Mouse (Mus musculus) frontal cortex, adult (tissue): ENCODE measurements at regions not wholly inside any gene's neighbourhood (a gene's known extent, or its start where the extent isn't known, plus 50 kb on each side); places are given as distances from the start of the nearest gene placed in this dataset.

Source experiments
- ATAC-seq: cut with Nextera tagmentation; 2 replicates; pipeline ENCODE4 v1.9.2; 2017; ENCODE audit warnings: mild to moderate bottlenecking, moderate library complexity, mixed read lengths; ENCODE audit not compliant: low TSS enrichment

- no peak for ATAC-seq
These were observed 189.8 kb upstream of the Rora start for GRCm38 (mm10) chr9:68463637-68464304.

GRCm38 (mm10) chr9:68466671-68467070, 186.9 kb upstream of the Rora start:
- no peak for ATAC-seq

GRCm38 (mm10) chr9:68476391-68476790, 177.2 kb upstream of the Rora start:
- no peak for ATAC-seq

- ATAC-seq, result peak; percentile 89
These were observed 176.1 kb upstream of the Rora start for GRCm38 (mm10) chr9:68477466-68477865.

- no peak for ATAC-seq
These were observed 166.9 kb upstream of the Rora start for GRCm38 (mm10) chr9:68486646-68487045.

- no peak for ATAC-seq
These were observed 162.4 kb upstream of the Rora start for GRCm38 (mm10) chr9:68491151-68491550.

- ATAC-seq, result peak; percentile 65; the same call in 1 of the 2 replicates
These were observed 132.4 kb upstream of the Rora start for GRCm38 (mm10) chr9:68521218-68521617.

GRCm38 (mm10) chr9:68561767-68562552, 91.6 kb upstream of the Rora start:
- no peak for ATAC-seq

GRCm38 (mm10) chr9:68563206-68563605, 90.4 kb upstream of the Rora start:
- ATAC-seq, result no peak

GRCm38 (mm10) chr9:68585751-68586150, 67.8 kb upstream of the Rora start:
- no peak for ATAC-seq

- ATAC-seq, result peak; percentile 72
These were observed 62.6 kb upstream of the Rora start for GRCm38 (mm10) chr9:68591023-68591422.

- no peak for ATAC-seq
These were observed 60.6 kb upstream of the Rora start for GRCm38 (mm10) chr9:68592976-68593375.

- no peak for ATAC-seq
These were observed 59.0 kb upstream of the Rora start for GRCm38 (mm10) chr9:68594586-68594985.
